Mouse (Mus musculus): Measurements from ENCODE around the gene Olfr539.
"Not testable (repeated sequence)": the region's sequence is repeated elsewhere in the genome, so short reads cannot be mapped to it uniquely, and the experiment has no call there.

The Olfr539 gene

GRCm38 (mm10) chr7:140659630-140660029 lies at the start of gene Olfr539:
TSS of gene Olfr539 (plus strand) at chr7:140659930.
- DNase-seq = no peak

- DNase-seq = not testable (repeated sequence)
These were observed 31.1 kb upstream of the Olfr539 start, which contains the start of gene Olfr61 for GRCm38 (mm10) chr7:140628670-140629069. TSS of gene Olfr61 (plus strand) at chr7:140628970.

DNA sequence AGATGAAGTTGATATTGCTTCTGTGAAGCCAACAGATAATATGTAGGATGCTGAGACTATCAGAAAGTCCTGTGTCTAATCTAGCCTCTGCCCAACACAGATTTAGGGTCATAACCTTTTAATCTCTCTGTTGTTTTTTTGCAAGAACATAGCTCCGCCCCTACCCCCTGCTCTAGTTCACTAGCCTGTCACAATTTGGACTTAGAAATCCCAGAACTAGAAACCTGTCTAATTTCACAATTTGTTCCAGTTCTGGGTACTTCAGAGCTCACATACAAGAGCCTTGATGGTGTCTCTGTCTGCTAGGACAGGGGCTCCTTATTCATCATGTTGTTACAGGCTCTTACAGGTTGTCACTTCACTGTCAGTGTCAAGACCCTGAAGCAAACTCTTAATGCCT lies 29.2 kb upstream of the Olfr539 start:
- DNase-seq = no peak

- no peak for DNase-seq
These were observed 13.6 kb upstream of the Olfr539 start, which contains the start of gene Olfr53 for GRCm38 (mm10) chr7:140646152-140646551. TSS of gene Olfr53 (plus strand) at chr7:140646452.

DNA sequence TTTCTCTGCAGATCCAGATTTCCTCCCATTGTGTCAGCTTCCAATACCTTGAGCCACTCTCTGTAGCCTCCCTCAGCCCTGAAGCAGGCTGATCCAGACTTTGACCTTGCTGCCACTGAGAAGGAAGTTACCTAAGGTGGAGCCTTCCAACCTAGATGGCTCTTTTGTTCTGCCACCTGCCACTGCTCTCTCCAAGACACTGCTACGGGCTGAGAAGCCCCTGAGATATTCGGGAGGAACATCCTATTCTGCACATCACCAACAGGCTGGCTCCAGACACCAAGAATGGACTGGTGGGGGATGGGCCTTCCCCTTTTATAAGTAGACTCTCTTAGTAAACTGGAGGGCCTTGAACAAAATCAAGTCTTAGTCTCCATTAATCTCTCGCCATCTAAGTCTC lies 11.0 kb downstream of the Olfr539 start:
- DNase-seq = not testable (repeated sequence)

GRCm38 (mm10) chr7:140675863-140676262 lies 16.1 kb downstream of the Olfr539 start:
- no peak for DNase-seq

DNA sequence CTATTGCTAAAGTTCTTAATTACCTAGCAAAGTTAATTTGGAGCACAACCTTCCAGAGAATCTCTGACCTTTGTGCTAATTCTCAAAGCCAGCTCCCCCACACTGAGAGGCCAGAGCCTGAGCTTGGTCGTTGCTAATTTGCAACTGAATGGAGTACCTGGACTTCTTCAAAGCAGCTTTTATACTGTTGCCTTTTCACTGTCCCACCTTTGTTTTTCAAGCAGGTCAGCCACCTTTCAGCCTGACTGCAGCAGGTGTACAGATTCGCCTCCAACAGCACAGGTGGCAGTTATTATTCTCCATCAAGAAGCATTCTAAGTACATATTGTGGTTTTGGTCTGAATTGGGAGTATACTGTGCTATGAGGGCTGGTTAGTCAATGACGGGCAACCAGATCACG lies 19.9 kb downstream of the Olfr539 start:
- not testable (repeated sequence) for DNase-seq

GRCm38 (mm10) chr7:140681651-140682050 lies 21.9 kb downstream of the Olfr539 start, which contains the start of gene Olfr45:
TSS of gene Olfr45 (plus strand) at chr7:140681951.
- DNase-seq = no peak

- DNase-seq = no peak
These were observed 37.2 kb downstream of the Olfr539 start, which contains the start of gene Olfr541 for GRCm38 (mm10) chr7:140696967-140697366. TSS of gene Olfr541 (plus strand) at chr7:140697267.

DNA sequence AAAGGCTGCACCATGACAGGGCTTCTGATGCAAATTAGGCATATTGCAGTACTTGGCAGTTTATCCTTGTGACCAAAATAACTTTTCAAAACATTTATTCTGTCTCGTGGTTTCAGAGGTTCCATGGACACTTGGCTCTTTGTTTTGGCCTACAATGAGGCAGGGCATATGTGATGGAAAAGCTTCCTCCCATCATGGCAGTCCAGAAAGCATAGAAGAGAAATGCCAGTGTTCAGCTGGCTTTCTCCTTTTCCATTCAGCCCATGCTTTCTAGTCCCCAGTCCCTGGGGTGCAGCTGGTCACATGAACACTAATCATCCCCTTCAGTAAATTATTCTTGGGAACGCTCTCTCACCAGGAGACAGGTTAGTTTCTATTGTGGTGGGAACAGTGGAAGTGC lies 46.6 kb downstream of the Olfr539 start:
- no peak for DNase-seq

DNA sequence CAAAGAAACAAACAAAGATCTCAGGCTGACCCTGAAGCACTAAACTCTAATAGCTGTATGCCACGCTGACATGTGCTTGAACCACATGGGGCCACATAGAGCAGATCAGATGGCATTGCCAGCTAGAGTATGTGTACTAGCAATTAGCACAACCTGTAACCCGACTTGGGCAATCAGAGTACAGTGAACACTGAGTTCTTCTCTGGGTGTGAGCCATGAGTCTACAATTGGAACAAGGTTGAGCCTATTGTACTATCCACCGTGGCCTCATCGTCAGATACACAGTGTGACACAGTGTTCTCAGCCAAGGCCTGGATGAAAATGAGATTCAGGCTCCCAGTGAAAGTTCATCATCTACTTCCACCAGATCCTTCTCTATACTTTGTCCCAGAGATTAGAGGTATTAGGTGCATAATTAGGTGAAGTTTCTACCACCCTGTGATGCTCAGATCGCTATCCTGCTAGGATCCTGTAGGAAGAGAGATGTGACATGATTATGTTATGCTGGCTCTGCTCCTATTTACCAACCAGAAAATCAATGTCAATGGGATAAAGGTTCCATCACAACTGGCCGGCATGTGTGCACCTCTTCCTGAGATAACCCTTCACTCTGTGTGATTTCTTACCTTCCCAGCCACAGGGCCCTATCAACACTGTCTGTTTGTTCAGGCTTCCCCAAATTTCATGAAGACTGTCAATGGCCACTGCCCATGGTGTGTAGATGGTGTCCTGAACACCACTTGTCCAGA lies 48.0 kb downstream of the Olfr539 start:
- DNase-seq = no peak

GRCm38 (mm10) chr7:140717155-140718055 lies 57.7 kb downstream of the Olfr539 start:
- no peak for DNase-seq

DNA sequence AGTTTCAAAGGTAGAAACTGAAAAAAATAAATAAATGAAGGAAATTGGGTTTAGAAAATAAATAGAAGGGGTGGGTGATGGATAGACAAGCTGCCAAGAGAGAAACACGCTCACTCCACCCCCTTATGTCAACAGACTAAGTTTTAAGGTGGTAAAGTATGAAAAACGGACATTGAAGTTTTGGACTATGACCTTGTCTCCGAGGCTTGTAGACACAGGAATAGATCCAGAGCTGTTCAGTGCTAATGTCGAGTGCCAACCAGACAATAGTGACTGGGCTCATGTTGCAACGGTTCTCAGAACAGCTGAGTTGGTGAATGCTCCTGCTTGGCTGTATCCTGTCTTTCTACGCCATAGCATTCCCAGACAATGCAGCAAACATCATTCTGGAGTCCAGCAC lies 61.4 kb downstream of the Olfr539 start:
- no peak for DNase-seq

- DNase-seq = no peak
These were observed 65.8 kb downstream of the Olfr539 start for GRCm38 (mm10) chr7:140725558-140725957.
